Mouse (Mus musculus) hindbrain, postnatal 0 days (tissue): ENCODE data around the gene Ptges3. TPM values are rescaled to one million over a fixed set of nuclear protein-coding genes. Genes with fewer than 3 reads are reported as not detected.

Source experiments
- ATAC-seq: fragments of 200-750 bp; cut with Nextera tagmentation; 2 replicates; pipeline ENCODE4 v1.8.0; 2017; ENCODE audit warnings: mild to moderate bottlenecking, moderate TSS enrichment, moderate library complexity
- DNase-seq: peaks from one replicate; pipeline ENCODE4 v3.0.0-alpha.2; 2015; ENCODE audit warnings: low spot score
- H3K27ac ChIP-seq: fragments of 300-500 bp; sonication (generic); 2 replicates; pipeline ENCODE4 v1.5.1; 2014; ENCODE audit warnings: mild to moderate bottlenecking
- H3K27me3 ChIP-seq: fragments of 300-500 bp; sonication (generic); 2 replicates; pipeline ENCODE4 v1.6.1; 2014; ENCODE audit warnings: low read length, mixed read lengths; ENCODE audit not compliant: insufficient read depth
- H3K36me3 ChIP-seq: fragments of 300-500 bp; sonication (generic); 2 replicates; pipeline ENCODE4 v1.6.1; 2014; ENCODE audit warnings: low read length, mixed read lengths; ENCODE audit not compliant: insufficient read depth
- H3K4me1 ChIP-seq: fragments of 300-500 bp; sonication (generic); 2 replicates; pipeline ENCODE4 v1.6.1; 2014; ENCODE audit warnings: antibody characterized with exemption, low read length, mixed read lengths; ENCODE audit not compliant: insufficient read depth
- H3K4me2 ChIP-seq: fragments of 300-500 bp; sonication (generic); 2 replicates; pipeline ENCODE4 v1.6.1; 2014; ENCODE audit warnings: low read depth, mild to moderate bottlenecking, low read length, moderate library complexity, mixed read lengths
- H3K4me3 ChIP-seq: fragments of 300-500 bp; sonication (generic); 2 replicates; pipeline ENCODE4 v1.5.1; 2014; ENCODE audit warnings: low read length
- H3K9ac ChIP-seq: fragments of 300-500 bp; sonication (generic); replicated peaks from 2 replicates; pipeline ENCODE4 v1.6.1; 2014; ENCODE audit warnings: mild to moderate bottlenecking, low read length, moderate library complexity, mixed read lengths
- H3K9me3 ChIP-seq: fragments of 300-500 bp; sonication (generic); 2 replicates; pipeline ENCODE4 v1.6.1; 2016; ENCODE audit warnings: low read length, mixed read lengths
- CTCF ChIP-seq: IDR thresholded peaks from 2 replicates; pipeline ENCODE4 v1.5.1; 2016; ENCODE audit warnings: antibody characterized with exemption, control low read depth, low read depth
- WGBS: fragments of 180-500 bp; shearing (Covaris S2); extraction: QIAGEN DNeasy Blood & Tissue Kit; methylation state at CpG from one replicate; pipeline ENCODE4 v1.1.7; 2014; 5-methylcytosine and 5-hydroxymethylcytosine counted together
- polyA plus RNA-seq: library from polyadenylated mRNA; unstranded; fragments of >200 nt; fragmentation: Nextera tagmentation; extraction: Ambion mirVana; gene quantifications from 2 replicates; pipeline ENCODE4 v1.2.1, GENCODE M21; 2015
- total RNA-seq: library from RNA; depleted of rRNA; stranded (reverse); fragments of >200 nt; gene quantifications from 2 replicates; pipeline ENCODE4 v1.2.3, GENCODE M21; 2014; rRNA removed

Gene Ptges3
- 81.6 and 87.7 TPM in 2 replicates for total RNA-seq
- polyA plus RNA-seq = 417 and 428 TPM in 2 replicates

GRCm38 (mm10) chr10:128058601-128059151, at the start of gene Ptges3:
Gene Ptges3, plus strand, starts transcription at chr10:128058954.
- H3K4me2 ChIP-seq = peak within 1 kb of the TSS; percentile 87
- peaks cover 8% of the 10 kb centered on the region for H3K4me1 ChIP-seq
- H3K27ac ChIP-seq = peak within 1 kb of the TSS; percentile 98
- no peak for TF ChIP-seq CTCF
- no peaks in the 10 kb centered on the region for H3K9me3 ChIP-seq
- DNase-seq (peak; percentile 99), ATAC-seq (peak; percentile 97)
- H3K9ac ChIP-seq = peak within 1 kb of the TSS; percentile 96
- H3K4me3 ChIP-seq = peak within 1 kb of the TSS; percentile 64
- H3K36me3 ChIP-seq = no peaks in the 10 kb centered on the region
- under 1% methylated on average over 66 of the region's 72 CpGs for WGBS
- H3K27me3 ChIP-seq = no peaks in the 10 kb centered on the region

DNA sequence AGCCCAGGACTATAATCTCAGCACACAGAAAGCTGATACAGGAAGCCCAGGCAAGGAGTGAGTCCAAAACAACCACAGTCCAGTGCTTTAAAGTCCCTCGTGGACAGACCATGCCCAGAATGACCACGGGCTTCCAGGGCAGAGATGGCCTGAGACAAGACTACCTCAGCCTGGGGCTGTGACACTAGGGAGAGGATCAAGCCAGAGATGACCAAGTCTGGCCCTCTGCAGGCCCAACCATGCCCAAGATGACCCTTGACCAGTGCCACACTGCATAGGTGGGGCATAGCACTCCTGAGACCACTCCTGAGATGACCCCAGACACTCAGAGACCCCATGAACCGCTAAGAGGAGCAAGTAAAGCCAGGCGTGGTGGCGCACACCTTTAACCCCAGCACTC, 49.0 kb upstream of the Ptges3 start:
- H3K27me3 ChIP-seq = no peaks in the 10 kb centered on the region
- WGBS = 83% methylated on average over 5 of the region's 5 CpGs
- no peaks in the 10 kb centered on the region for H3K36me3 ChIP-seq
- ATAC-seq (no peak), DNase-seq (no peak)
- no peaks in the 10 kb centered on the region for H3K4me1 ChIP-seq
- no peak overlapping the region for H3K9ac ChIP-seq
- H3K4me2 ChIP-seq = no peak overlapping the region
- no peak overlapping the region for H3K4me3 ChIP-seq
- H3K27ac ChIP-seq = no peak overlapping the region
- no peak for TF ChIP-seq CTCF
- H3K9me3 ChIP-seq = no peaks in the 10 kb centered on the region

- TF ChIP-seq CTCF = peak; percentile 16; the same call in 1 of the 2 replicates
- 4% methylated on average over 31 of the region's 31 CpGs for WGBS
- DNase-seq (peak; percentile 92), ATAC-seq (peak; percentile 96)
- peak within 1 kb of the TSS; percentile 56 for H3K4me3 ChIP-seq
- peak within 1 kb of the TSS; percentile 21; the same call in 1 of the 2 replicates for H3K27ac ChIP-seq
- peak within 1 kb of the TSS; percentile 62 for H3K4me2 ChIP-seq
- H3K27me3 ChIP-seq = no peaks in the 10 kb centered on the region
- H3K36me3 ChIP-seq = no peaks in the 10 kb centered on the region
- no peaks in the 10 kb centered on the region for H3K4me1 ChIP-seq
- peak within 1 kb of the TSS; percentile 45 for H3K9ac ChIP-seq
- no peaks in the 10 kb centered on the region for H3K9me3 ChIP-seq
These were observed 43.5 kb upstream of the Ptges3 start, which contains the start of gene Prim1 for GRCm38 (mm10) chr10:128015068-128015934. Gene Prim1, plus strand, starts transcription at chr10:128015168.

DNA sequence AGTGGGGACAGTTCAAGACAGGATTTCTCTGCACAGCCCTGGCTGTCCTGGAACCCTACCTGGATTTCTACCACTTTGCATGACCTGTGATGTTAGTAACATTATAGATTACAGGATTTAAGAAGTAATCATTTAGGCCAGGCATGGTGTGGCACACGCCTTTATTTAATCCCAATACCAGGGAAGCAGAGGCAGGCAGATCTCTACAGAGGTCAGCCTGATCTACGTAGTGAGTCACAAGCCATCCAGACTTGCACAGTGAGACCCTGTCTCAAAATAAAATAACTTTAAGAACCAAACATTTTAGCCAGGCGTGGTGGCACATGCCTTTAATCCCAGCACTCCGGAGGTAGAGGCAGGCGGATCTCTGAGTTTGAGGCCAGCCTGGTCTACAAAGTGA, 36.6 kb upstream of the Ptges3 start:
- Histone ChIP-seq H3K9me3 (no peaks in the 10 kb centered on the region), H3K9ac (no peak overlapping the region), H3K4me2 (no peak overlapping the region), H3K4me1 (no peaks in the 10 kb centered on the region), H3K27ac (no peak overlapping the region), H3K27me3 (no peaks in the 10 kb centered on the region), H3K4me3 (no peak overlapping the region), H3K36me3 (no peaks in the 10 kb centered on the region; the same call in 1 of the 2 replicates)
- TF ChIP-seq CTCF = no peak
- ATAC-seq (no peak), DNase-seq (no peak)
- 98% methylated on average over 5 of the region's 5 CpGs for WGBS

DNA sequence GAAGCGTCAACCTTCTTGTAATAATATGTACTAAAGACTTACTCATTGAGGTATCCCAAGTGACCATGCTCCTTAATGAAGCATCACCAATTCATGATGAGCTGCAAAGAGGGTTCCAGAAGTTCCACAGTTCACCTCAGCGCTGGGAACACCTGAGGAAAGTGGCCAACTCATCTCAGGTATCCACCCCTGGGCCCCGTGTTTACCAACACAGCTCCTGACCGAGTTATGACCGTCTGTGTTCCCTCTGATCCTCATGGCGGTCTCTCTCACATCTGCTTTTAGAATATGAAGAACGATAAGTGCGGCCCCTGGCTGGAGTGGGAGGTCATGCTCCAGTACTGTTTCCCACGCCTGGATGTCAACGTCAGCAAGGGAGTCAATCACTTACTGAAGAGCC, 35.3 kb upstream of the Ptges3 start:
- 95% methylated on average over 10 of the region's 10 CpGs for WGBS
- H3K4me3 ChIP-seq = no peak overlapping the region
- no peak overlapping the region for H3K27ac ChIP-seq
- H3K4me2 ChIP-seq = no peak overlapping the region
- no peaks in the 10 kb centered on the region for H3K27me3 ChIP-seq
- ATAC-seq (no peak), DNase-seq (no peak)
- no peak overlapping the region for H3K9ac ChIP-seq
- H3K9me3 ChIP-seq = no peaks in the 10 kb centered on the region
- no peak for TF ChIP-seq CTCF
- H3K36me3 ChIP-seq = no peaks in the 10 kb centered on the region; the same call in 1 of the 2 replicates
- no peaks in the 10 kb centered on the region for H3K4me1 ChIP-seq

GRCm38 (mm10) chr10:128029931-128030330, 28.8 kb upstream of the Ptges3 start:
- Histone ChIP-seq H3K36me3 (peaks cover 12% of the 10 kb centered on the region), H3K4me1 (0 out of 2 replicates have a peak, but pooled peaks cover 5% of the 10 kb centered on the region), H3K27me3 (no peaks in the 10 kb centered on the region), H3K4me3 (no peak overlapping the region), H3K27ac (no peak overlapping the region), H3K4me2 (no peak overlapping the region), H3K9me3 (no peaks in the 10 kb centered on the region), H3K9ac (no peak overlapping the region)
- no peak for TF ChIP-seq CTCF
- WGBS = 93% methylated on average over 7 of the region's 7 CpGs
- ATAC-seq (no peak), DNase-seq (no peak)

GRCm38 (mm10) chr10:128030860-128031259, 27.9 kb upstream of the Ptges3 start:
- H3K36me3 ChIP-seq = peaks cover 12% of the 10 kb centered on the region
- no peak overlapping the region for H3K4me3 ChIP-seq
- no peak overlapping the region for H3K27ac ChIP-seq
- WGBS = 79% methylated on average over 2 of the region's 2 CpGs
- H3K9me3 ChIP-seq = no peaks in the 10 kb centered on the region
- H3K27me3 ChIP-seq = no peaks in the 10 kb centered on the region
- no peak overlapping the region for H3K9ac ChIP-seq
- 0 out of 2 replicates have a peak, but pooled peaks cover 5% of the 10 kb centered on the region for H3K4me1 ChIP-seq
- DNase-seq = no peak
- no peak for ATAC-seq
- no peak for TF ChIP-seq CTCF
- H3K4me2 ChIP-seq = no peak overlapping the region
